Mouse (Mus musculus) adrenal gland, postnatal 14 days (tissue): Measurements from ENCODE around the gene Psmd9. TPM values are rescaled to one million over a fixed set of nuclear protein-coding genes. Genes with fewer than 3 reads are reported as not detected.
A peak's percentile ranks its signal among the peaks of the same experiment; 100 is the strongest.
"Not testable (repeated sequence)": the region's sequence is repeated elsewhere in the genome, so short reads cannot be mapped to it uniquely, and the experiment has no call there.

ENCODE experiments used
- DNase-seq: peaks from one replicate; pipeline ENCODE4 v3.0.0; 2021; ENCODE audit warnings: mixed read lengths
- total RNA-seq: library from RNA; stranded (reverse); gene quantifications from 2 replicates; pipeline ENCODE4 v1.2.3, GENCODE M21; 2021

Gene Psmd9
- total RNA-seq, 1 experiment from 2014 or later, result 25.6 TPM

- DNase-seq, result no peak
Measured at GRCm38 (mm10) chr5:123193436-123193835, 24.2 kb downstream of the Psmd9 start.

- no peak for DNase-seq
Measured at GRCm38 (mm10) chr5:123194856-123195255, 25.6 kb downstream of the Psmd9 start.

GRCm38 (mm10) chr5:123195500-123196000 lies 26.3 kb downstream of the Psmd9 start:
- DNase-seq, result no peak

- DNase-seq, result no peak
Measured at GRCm38 (mm10) chr5:123196746-123197145, 27.5 kb downstream of the Psmd9 start.

GRCm38 (mm10) chr5:123198523-123198922 lies 29.3 kb downstream of the Psmd9 start:
- DNase-seq, result no peak

- DNase-seq, result not testable (repeated sequence)
Measured at GRCm38 (mm10) chr5:123200816-123201522, 31.8 kb downstream of the Psmd9 start.

GRCm38 (mm10) chr5:123201523-123201892 lies 32.3 kb downstream of the Psmd9 start:
- DNase-seq, result no peak

- no peak for DNase-seq
Measured at GRCm38 (mm10) chr5:123201987-123202386, 32.8 kb downstream of the Psmd9 start.

GRCm38 (mm10) chr5:123202771-123203170 lies 33.6 kb downstream of the Psmd9 start:
- not testable (repeated sequence) for DNase-seq

- DNase-seq, result not testable (repeated sequence)
Measured at GRCm38 (mm10) chr5:123203591-123203990, 34.4 kb downstream of the Psmd9 start.

GRCm38 (mm10) chr5:123222346-123223050 lies 53.3 kb downstream of the Psmd9 start:
- not testable (repeated sequence) for DNase-seq

GRCm38 (mm10) chr5:123223051-123223410 lies 53.8 kb downstream of the Psmd9 start:
- peak; percentile 46 for DNase-seq

- not testable (repeated sequence) for DNase-seq
Measured at GRCm38 (mm10) chr5:123223861-123224260, 54.6 kb downstream of the Psmd9 start.

- DNase-seq, result no peak
Measured at GRCm38 (mm10) chr5:123226851-123227250, 57.6 kb downstream of the Psmd9 start.

- peak; percentile 98 for DNase-seq
Measured at GRCm38 (mm10) chr5:123227762-123228523, 58.7 kb downstream of the Psmd9 start.

GRCm38 (mm10) chr5:123228524-123228922 lies 59.3 kb downstream of the Psmd9 start:
- DNase-seq, result no peak

- peak; percentile 39 for DNase-seq
Measured at GRCm38 (mm10) chr5:123229296-123229695, 60.1 kb downstream of the Psmd9 start.

GRCm38 (mm10) chr5:123232180-123232579 lies 63.0 kb downstream of the Psmd9 start:
- DNase-seq, result no peak

GRCm38 (mm10) chr5:123235731-123236130 lies 66.5 kb downstream of the Psmd9 start:
- peak; percentile 65 for DNase-seq

GRCm38 (mm10) chr5:123236426-123236825 lies 67.2 kb downstream of the Psmd9 start:
- DNase-seq, result no peak

- peak; percentile 42 for DNase-seq
Measured at GRCm38 (mm10) chr5:123239501-123239900, 70.3 kb downstream of the Psmd9 start.

GRCm38 (mm10) chr5:123245518-123245917 lies 76.3 kb downstream of the Psmd9 start:
- DNase-seq, result peak; percentile 78

- no peak for DNase-seq
Measured at GRCm38 (mm10) chr5:123251390-123251789, 82.2 kb downstream of the Psmd9 start.
